Mouse (Mus musculus): ENCODE data around the gene Fat4.

The Fat4 gene

GRCm38 (mm10) chr3:38962328-38962727 lies 75.6 kb downstream of the Fat4 start:
- no peak for DNase-seq (ENCODE audit: low read depth in 1 of 2, low spot score in 2 of 2)

- no peak for DNase-seq (ENCODE audit: low read depth in 1 of 2, low spot score in 2 of 2)
Measured at GRCm38 (mm10) chr3:38967480-38967879, 80.7 kb downstream of the Fat4 start.

- DNase-seq (ENCODE audit: low read depth in 1 of 2, low spot score in 2 of 2), result no peak
Measured at GRCm38 (mm10) chr3:38986379-38986778, 99.6 kb downstream of the Fat4 start.

GRCm38 (mm10) chr3:38989181-38989580 lies 102.4 kb downstream of the Fat4 start:
- no peak for DNase-seq (ENCODE audit: low read depth in 1 of 2, low spot score in 2 of 2)

- no peak for DNase-seq (ENCODE audit: low read depth in 1 of 2, low spot score in 2 of 2)
Measured at GRCm38 (mm10) chr3:39000011-39000410, 113.3 kb downstream of the Fat4 start.

- DNase-seq (ENCODE audit: low read depth in 1 of 2, low spot score in 2 of 2), result no peak
Measured at GRCm38 (mm10) chr3:39010544-39010943, 123.8 kb downstream of the Fat4 start.

GRCm38 (mm10) chr3:39017633-39018032 lies 130.9 kb downstream of the Fat4 start:
- no peak for DNase-seq (ENCODE audit: low read depth in 1 of 2, low spot score in 2 of 2)

GRCm38 (mm10) chr3:39036113-39036512 lies 149.4 kb downstream of the Fat4 start:
- DNase-seq (ENCODE audit: low read depth in 1 of 2, low spot score in 2 of 2), result no peak

GRCm38 (mm10) chr3:39046425-39046824 lies 159.7 kb downstream of the Fat4 start:
- no peak for DNase-seq (ENCODE audit: low read depth in 1 of 2, low spot score in 2 of 2)

- DNase-seq (ENCODE audit: low read depth in 1 of 2, low spot score in 2 of 2), result no peak
Measured at GRCm38 (mm10) chr3:39047621-39048303, 161.0 kb downstream of the Fat4 start.

GRCm38 (mm10) chr3:39048304-39048667 lies 161.5 kb downstream of the Fat4 start:
- no peak for DNase-seq (ENCODE audit: low read depth in 1 of 2, low spot score in 2 of 2)

GRCm38 (mm10) chr3:39050130-39050529 lies 163.4 kb downstream of the Fat4 start:
- DNase-seq (ENCODE audit: low read depth in 1 of 2, low spot score in 2 of 2), result no peak

GRCm38 (mm10) chr3:39053072-39053471 lies 166.3 kb downstream of the Fat4 start:
- DNase-seq (ENCODE audit: low read depth in 1 of 2, low spot score in 2 of 2), result no peak

Data from monocyte, adult 2 months (primary cell).